Mouse (Mus musculus): Measurements from ENCODE around the gene Oxgr1.
"Not testable (repeated sequence)": the region's sequence is repeated elsewhere in the genome, so short reads cannot be mapped to it uniquely, and the experiment has no call there.

Gene Oxgr1

GRCm38 (mm10) chr14:119987257-119987656 is 55.0 kb downstream of the Oxgr1 start:
- ChIA-PET CTCF (interaction anchor here in 1 of 4 experiments (0.6 kb wide), 1 partner anchor 804 kb away, joined by 4 read pairs; no protein-coding TSS in a partner anchor), POLR2A (interaction anchor here in 2 of 4 experiments (0.7 to 1.0 kb wide), 2 partner anchors 12 to 309 kb away, joined by 3 to 6 read pairs; no protein-coding TSS in a partner anchor)

GRCm38 (mm10) chr14:119986778-119987177 is 55.5 kb downstream of the Oxgr1 start:
- CTCF ChIA-PET, result no interaction called here
- POLR2A ChIA-PET, result interaction anchor here in 1 of 4 experiments (1.0 kb wide), 1 partner anchor 12 kb away, joined by 6 read pairs; no protein-coding TSS in a partner anchor

- POLR2A ChIA-PET, result interaction anchor here in 1 of 4 experiments (0.8 kb wide), 1 partner anchor 31 kb away, joined by 3 read pairs; no protein-coding TSS in a partner anchor
- CTCF ChIA-PET, result not testable (repeated sequence)
These were observed 55.9 kb downstream of the Oxgr1 start for GRCm38 (mm10) chr14:119986351-119986750.

GRCm38 (mm10) chr14:119981314-119981713 is 60.9 kb downstream of the Oxgr1 start:
- ChIA-PET CTCF (interaction anchor here in 1 of 4 experiments (0.6 kb wide), 1 partner anchor 147 kb away, joined by 4 read pairs; no protein-coding TSS in a partner anchor), POLR2A (interaction anchor here in 2 of 4 experiments (0.6 to 1.6 kb wide), 2 partner anchors 18 to 498 kb away, joined by 4 to 7 read pairs; no protein-coding TSS in a partner anchor)

- ChIA-PET CTCF (interaction anchor here in 1 of 4 experiments (0.6 kb wide), 1 partner anchor 147 kb away, joined by 4 read pairs; no protein-coding TSS in a partner anchor), POLR2A (interaction anchor here in 1 of 4 experiments (0.6 kb wide), 1 partner anchor 499 kb away, joined by 4 read pairs; no protein-coding TSS in a partner anchor)
These were observed 61.5 kb downstream of the Oxgr1 start for GRCm38 (mm10) chr14:119980698-119981235.

All from embryonic stem cell, embryonic (primary cell).